Mouse (Mus musculus) spleen, postnatal 36 days (tissue): Measurements from ENCODE around the gene Mfap4.

Experiments
- DNase-seq, 2 experiments: peaks; one replicate each; pipeline ENCODE4 v3.0.0; 2022; ENCODE audit warnings: low spot score in 2 of 2, mixed read lengths in 1 of 2

Gene Mfap4

DNA sequence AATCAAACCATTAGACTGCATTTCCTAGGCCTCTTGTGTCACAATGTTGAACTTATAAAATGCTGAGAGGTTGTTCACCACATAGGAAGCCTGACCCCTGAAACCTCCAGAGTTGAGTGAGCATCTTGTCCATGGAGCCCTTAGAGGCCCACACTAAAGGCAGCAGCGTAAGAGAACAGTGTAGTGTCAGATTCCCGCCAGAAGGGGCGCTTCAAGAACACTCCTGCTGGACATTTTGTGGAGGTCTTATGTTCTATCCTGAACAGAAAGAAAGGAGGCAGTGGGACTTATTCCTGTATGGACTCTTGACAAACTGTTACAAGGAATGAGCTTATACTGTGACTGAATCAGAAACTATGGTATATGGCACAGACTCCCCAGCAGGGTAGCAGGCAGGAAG lies 29.7 kb downstream of the Mfap4 start:
- DNase-seq = no peak

- DNase-seq = no peak
Observed at GRCm38 (mm10) chr11:61517971-61518370, 32.7 kb downstream of the Mfap4 start.

- no peak for DNase-seq
Observed at GRCm38 (mm10) chr11:61518871-61519270, 33.6 kb downstream of the Mfap4 start.

GRCm38 (mm10) chr11:61519484-61520107 lies 34.4 kb downstream of the Mfap4 start:
- DNase-seq = no peak

DNA sequence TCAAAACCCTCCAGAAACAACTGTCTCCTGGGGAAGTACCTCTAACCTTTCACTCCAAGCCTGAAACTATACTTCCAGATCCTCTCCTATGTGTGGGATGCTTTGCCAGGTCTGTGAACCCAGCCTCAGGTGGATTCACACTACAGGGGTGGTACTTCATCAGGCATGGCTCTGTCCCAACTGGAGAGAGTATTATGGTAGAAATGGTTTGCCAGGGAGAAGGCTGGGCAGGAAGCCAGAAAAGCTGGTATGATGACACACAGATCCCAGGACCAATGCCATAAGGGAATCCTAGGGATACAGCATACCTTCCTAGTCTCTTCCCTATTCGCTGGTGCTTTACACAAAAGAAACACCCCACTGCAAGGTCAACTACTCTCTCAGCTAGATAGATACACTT lies 41.6 kb downstream of the Mfap4 start:
- DNase-seq = no peak

DNA sequence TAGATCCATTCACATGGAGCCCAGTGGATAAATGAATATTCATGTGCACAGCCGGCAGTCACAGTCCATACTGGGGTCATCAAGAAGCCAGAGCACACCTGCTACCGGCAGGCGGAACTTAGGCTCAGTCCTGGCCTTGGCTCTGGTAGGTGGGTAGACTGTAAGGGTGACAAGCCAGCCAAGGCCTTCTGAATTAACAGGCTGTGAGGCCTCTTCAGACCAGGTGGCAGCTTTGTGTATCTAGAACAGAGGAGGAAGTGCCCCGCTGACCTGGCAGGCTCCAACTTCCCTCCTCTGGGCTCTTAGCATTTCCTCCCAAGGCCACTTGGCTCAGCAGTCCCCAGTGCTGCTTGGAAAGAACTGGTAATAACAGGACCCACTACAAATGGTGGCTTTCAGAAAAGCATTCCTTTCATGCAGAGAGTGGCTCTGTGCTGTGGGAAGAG lies 44.1 kb downstream of the Mfap4 start:
- peak; percentile 9 to 11 for DNase-seq

DNA sequence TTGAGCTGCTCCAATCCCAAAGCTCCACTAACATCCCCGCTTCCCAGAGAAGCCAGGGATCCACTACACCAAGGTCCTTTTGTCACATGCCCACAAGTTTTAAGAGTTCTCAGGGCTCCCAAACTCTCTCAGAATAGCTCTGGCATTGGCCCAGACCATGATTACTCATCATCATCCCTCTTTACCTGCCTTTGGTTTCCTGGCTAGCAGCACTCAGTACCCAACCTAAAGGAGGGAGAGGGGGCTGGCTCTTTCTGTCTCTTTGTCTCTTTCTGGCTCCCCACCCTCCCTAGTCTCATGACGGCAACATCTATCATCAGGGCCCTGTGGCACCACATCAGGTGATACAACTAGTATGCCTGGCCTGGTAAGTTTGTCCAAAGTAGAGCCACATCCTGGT lies 47.6 kb downstream of the Mfap4 start:
- DNase-seq = no peak

DNA sequence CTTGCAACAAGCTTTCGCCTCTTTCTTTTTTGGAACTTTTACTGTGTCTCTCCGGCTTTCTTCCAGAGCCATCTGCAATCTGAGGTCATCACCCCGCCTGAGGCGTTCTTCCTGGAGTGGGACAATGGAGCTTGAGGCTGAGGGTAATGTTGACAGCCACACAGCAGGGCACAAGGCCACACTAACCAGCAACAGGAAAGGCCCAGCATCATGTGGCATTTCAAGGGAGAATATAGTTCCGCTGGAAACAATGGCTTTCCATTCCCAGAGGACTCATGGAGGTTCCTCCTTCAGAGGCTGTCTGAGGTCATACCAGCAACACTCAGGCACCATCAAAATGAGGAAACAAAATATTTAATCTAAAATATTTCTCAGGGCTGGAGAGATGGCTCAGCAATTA lies 48.3 kb downstream of the Mfap4 start:
- peak in 1 of 2 experiments; percentile 3 for DNase-seq

- no peak for DNase-seq
Observed at GRCm38 (mm10) chr11:61535530-61535929, 50.3 kb downstream of the Mfap4 start.

DNA sequence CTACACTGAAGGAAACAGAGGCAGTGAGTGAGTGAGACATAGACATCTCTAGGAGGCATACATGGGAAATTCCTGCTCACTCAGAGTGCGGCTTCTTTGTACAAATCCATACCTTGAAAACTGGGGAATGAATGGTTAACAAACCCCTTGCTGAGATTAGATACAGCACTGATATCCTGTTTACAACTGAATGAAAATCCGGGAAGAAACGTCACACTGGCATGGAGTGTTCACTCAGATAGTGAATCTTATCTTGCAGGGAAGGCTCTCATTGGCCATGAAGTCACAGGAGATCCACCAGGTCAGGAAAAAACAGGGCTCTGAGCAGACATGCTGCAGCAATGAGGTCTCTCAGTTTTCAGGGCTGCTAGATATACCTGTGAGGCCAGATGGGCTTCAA lies 51.7 kb downstream of the Mfap4 start:
- DNase-seq = no peak

GRCm38 (mm10) chr11:61537362-61537761 lies 52.1 kb downstream of the Mfap4 start:
- no peak for DNase-seq
